ENCODE assay signal across 10 mouse cellular contexts in the genomic region with DNA sequence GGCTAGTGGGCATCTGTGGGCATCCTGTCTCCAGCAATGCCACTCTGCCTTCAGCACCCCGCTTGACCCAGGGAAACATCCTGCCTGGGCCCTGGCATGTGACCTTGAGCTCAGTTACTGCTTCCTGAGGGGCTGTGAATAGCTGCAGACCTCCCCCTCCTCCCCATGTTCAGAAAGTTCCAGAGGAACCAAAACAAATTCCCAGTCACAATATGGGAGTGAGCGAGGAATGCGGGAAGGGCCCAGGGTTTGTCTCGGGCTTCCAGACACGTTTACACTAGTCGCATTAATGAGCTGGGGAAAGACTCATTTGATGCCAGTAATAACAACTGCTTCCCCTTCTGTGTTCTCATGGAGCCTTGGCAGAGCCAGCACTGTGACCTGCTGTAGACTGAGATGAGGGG.
DNase-seq lines count a peak whose midpoint lies in the region; ATAC-seq and TF ChIP-seq lines count a peak whose summit lies in the region.
"Had no signal": no experiment of that assay in that cellular context is flagged by ENCODE, and none has a peak within 500 bp of the region (broad histone marks: within the 10 kb centered on the region; RNA-seq: fewer than 3 reads in every experiment).

No protein-coding gene starts in this region.

- peak; percentile 27 for DNase-seq in midbrain, postnatal 0 days (ENCODE audit: low spot score)
- DNase-seq in lung, postnatal 25 days (ENCODE audit: low spot score): peak; percentile 72
- no peak for DNase-seq in thymus, postnatal 0 days (ENCODE audit: low spot score)
- no peak for DNase-seq in spleen, postnatal 10 days (ENCODE audit: low spot score in 2 of 2)
- no peak for DNase-seq in layer of hippocampus, postnatal 25 days (ENCODE audit: extremely low spot score in 1 of 2, low spot score in 1 of 2)
- DNase-seq: cerebellum, postnatal 25 days had no signal

- 69% methylated on average over 6 of the region's 6 CpGs for WGBS in midbrain, postnatal 0 days
- 65% methylated on average over 6 of the region's 6 CpGs for WGBS in midbrain, embryonic 16.5 days
- 30% methylated on average over 6 of the region's 6 CpGs for WGBS in forebrain, embryonic 16.5 days
- 38% methylated on average over 6 of the region's 6 CpGs for WGBS in kidney, embryonic 14.5 days

- H3K27ac ChIP-seq in midbrain, postnatal 0 days (ENCODE audit: low read depth, low read length): no peak overlapping the region
- no peak overlapping the region for H3K27ac ChIP-seq in midbrain, embryonic 16.5 days (ENCODE audit: low read length)
- no peak overlapping the region; the same call in 1 of the 2 replicates for H3K27ac ChIP-seq in forebrain, embryonic 16.5 days (ENCODE audit: low read length)
- H3K27ac ChIP-seq in kidney, embryonic 14.5 days (ENCODE audit: low read depth, low read length): peak overlapping the region; percentile 15; the same call in 1 of the 2 replicates
- H3K27ac ChIP-seq: liver, embryonic 12.5 days had no signal

- H3K27me3 ChIP-seq in midbrain, postnatal 0 days (ENCODE audit: insufficient read depth, low read length): no peaks in the 10 kb centered on the region
- H3K27me3 ChIP-seq in midbrain, embryonic 16.5 days (ENCODE audit: control insufficient read depth, insufficient read depth, low read depth, low read length): no peaks in the 10 kb centered on the region
- no peaks in the 10 kb centered on the region for H3K27me3 ChIP-seq in forebrain, embryonic 16.5 days (replicated peaks; ENCODE audit: control insufficient read depth, insufficient read depth, low read length)
- H3K27me3 ChIP-seq in kidney, embryonic 14.5 days (ENCODE audit: control insufficient read depth, insufficient read depth, low read length): no peaks in the 10 kb centered on the region
- H3K27me3 ChIP-seq: liver, embryonic 12.5 days had no signal

- TF ChIP-seq CTCF in midbrain, postnatal 0 days (IDR thresholded peaks at IDR 0.05): no peak

- no peak overlapping the region for H3K4me3 ChIP-seq in midbrain, postnatal 0 days (ENCODE audit: low read depth, low read length)
- no peak overlapping the region for H3K4me3 ChIP-seq in midbrain, embryonic 16.5 days (ENCODE audit: low read depth, low read length)
- no peak overlapping the region for H3K4me3 ChIP-seq in forebrain, embryonic 16.5 days (replicated peaks; ENCODE audit: low read length)
- H3K4me3 ChIP-seq in kidney, embryonic 14.5 days (ENCODE audit: low read length): no peak overlapping the region
- H3K4me3 ChIP-seq: liver, embryonic 12.5 days had no signal

- no peaks in the 10 kb centered on the region for H3K4me1 ChIP-seq in midbrain, postnatal 0 days (ENCODE audit: insufficient read depth, low read length)
- H3K4me1 ChIP-seq in midbrain, embryonic 16.5 days (ENCODE audit: control insufficient read depth, insufficient read depth, low read length): no peaks in the 10 kb centered on the region
- peaks cover 6% of the 10 kb centered on the region for H3K4me1 ChIP-seq in forebrain, embryonic 16.5 days (replicated peaks; ENCODE audit: control insufficient read depth, insufficient read depth, low read length)
- peaks cover 4% of the 10 kb centered on the region; the same call in 1 of the 2 replicates for H3K4me1 ChIP-seq in kidney, embryonic 14.5 days (ENCODE audit: control insufficient read depth, insufficient read depth, low read length)
- H3K4me1 ChIP-seq: liver, embryonic 12.5 days had no signal

- no peaks in the 10 kb centered on the region for H3K36me3 ChIP-seq in midbrain, postnatal 0 days (ENCODE audit: insufficient read depth, low read length)
- H3K36me3 ChIP-seq in midbrain, embryonic 16.5 days (ENCODE audit: control insufficient read depth, insufficient read depth, low read length): no peaks in the 10 kb centered on the region
- H3K36me3 ChIP-seq in forebrain, embryonic 16.5 days (ENCODE audit: control insufficient read depth, insufficient read depth): no peaks in the 10 kb centered on the region
- no peaks in the 10 kb centered on the region for H3K36me3 ChIP-seq in kidney, embryonic 14.5 days (ENCODE audit: control insufficient read depth, insufficient read depth, low read length)
- H3K36me3 ChIP-seq: liver, embryonic 12.5 days had no signal

- H3K9ac ChIP-seq in midbrain, postnatal 0 days (replicated peaks; ENCODE audit: low read length, poor library complexity, severe bottlenecking): no peak overlapping the region
- no peak overlapping the region for H3K9ac ChIP-seq in midbrain, embryonic 16.5 days (ENCODE audit: low read depth, low read length)
- no peak overlapping the region for H3K9ac ChIP-seq in forebrain, embryonic 16.5 days (replicated peaks; ENCODE audit: low read depth, low read length)
- no peak overlapping the region for H3K9ac ChIP-seq in kidney, embryonic 14.5 days (ENCODE audit: low read depth, low read length)
- H3K9ac ChIP-seq: liver, embryonic 12.5 days had no signal

- no peaks in the 10 kb centered on the region for H3K9me3 ChIP-seq in midbrain, postnatal 0 days (ENCODE audit: low read length)
- H3K9me3 ChIP-seq in midbrain, embryonic 16.5 days (replicated peaks; ENCODE audit: control insufficient read depth, low read length, poor library complexity, severe bottlenecking): no peaks in the 10 kb centered on the region
- H3K9me3 ChIP-seq in forebrain, embryonic 16.5 days (ENCODE audit: control insufficient read depth, low read length): no peaks in the 10 kb centered on the region
- H3K9me3 ChIP-seq in kidney, embryonic 14.5 days (ENCODE audit: control insufficient read depth, low read length): no peaks in the 10 kb centered on the region
- H3K9me3 ChIP-seq: liver, embryonic 12.5 days had no signal

- ATAC-seq in midbrain, postnatal 0 days (ENCODE audit: low FRiP score): no peak
- ATAC-seq in midbrain, embryonic 16.5 days: no peak
- ATAC-seq in forebrain, embryonic 16.5 days: peak; percentile 89
- ATAC-seq in kidney, embryonic 14.5 days (ENCODE audit: low FRiP score, low TSS enrichment): peak; percentile 71
- ATAC-seq: liver, embryonic 12.5 days had no signal

- H3K4me2 ChIP-seq in midbrain, postnatal 0 days (ENCODE audit: low read depth, low read length, poor library complexity, severe bottlenecking): no peak overlapping the region
- H3K4me2 ChIP-seq in midbrain, embryonic 16.5 days (ENCODE audit: low read length): no peak overlapping the region
- no peak overlapping the region for H3K4me2 ChIP-seq in forebrain, embryonic 16.5 days (ENCODE audit: low read length)
- H3K4me2 ChIP-seq in kidney, embryonic 14.5 days (replicated peaks; ENCODE audit: low read depth, low read length): no peak overlapping the region
- H3K4me2 ChIP-seq: liver, embryonic 12.5 days had no signal

Comparison
In these comparisons a context has a peak if more than half of its experiments do, and no peak if none do; other contexts are left out.
1. ATAC-seq: peak in forebrain, embryonic 16.5 days (single experiment) and kidney, embryonic 14.5 days (single experiment); none in midbrain, postnatal 0 days (single experiment) and midbrain, embryonic 16.5 days (single experiment).
2. DNase-seq: peak in midbrain, postnatal 0 days (single experiment) and lung, postnatal 25 days (single experiment); none in thymus, postnatal 0 days (single experiment), spleen, postnatal 10 days (0 of 2) and layer of hippocampus, postnatal 25 days (0 of 2).